Mouse (Mus musculus) fibroblast of lung, adult 2 months (primary cell): ENCODE results near the gene Olfr153.
"Not testable (repeated sequence)": the region's sequence is repeated elsewhere in the genome, so short reads cannot be mapped to it uniquely, and the experiment has no call there.

ENCODE experiments used
- DNase-seq: peaks from one replicate; pipeline ENCODE4 v3.0.0-alpha.2; 2011; ENCODE audit warnings: low read depth

The Olfr153 gene

GRCm38 (mm10) chr2:87531496-87531895 lies at the start of gene Olfr153:
TSS of gene Olfr153 (plus strand) at chr2:87531796.
- DNase-seq, result no peak

- no peak for DNase-seq
Measured at GRCm38 (mm10) chr2:87482276-87482675, 49.3 kb upstream of the Olfr153 start.

GRCm38 (mm10) chr2:87496993-87497392 lies 34.6 kb upstream of the Olfr153 start, which contains the start of gene Pramel7:
TSS of gene Pramel7 (minus strand) at chr2:87497093.
- DNase-seq, result not testable (repeated sequence)

- DNase-seq, result no peak
Measured at GRCm38 (mm10) chr2:87506265-87506664, 25.3 kb upstream of the Olfr153 start, which contains the start of gene Pramel6. TSS of gene Pramel6 (plus strand) at chr2:87506565.

- DNase-seq, result no peak
Measured at GRCm38 (mm10) chr2:87515046-87515445, 16.6 kb upstream of the Olfr153 start.

GRCm38 (mm10) chr2:87515457-87516060 lies 16.0 kb upstream of the Olfr153 start:
- no peak for DNase-seq

GRCm38 (mm10) chr2:87516581-87516980 lies 15.0 kb upstream of the Olfr153 start:
- DNase-seq, result no peak

GRCm38 (mm10) chr2:87520651-87521050 lies 10.9 kb upstream of the Olfr153 start:
- no peak for DNase-seq

GRCm38 (mm10) chr2:87525899-87526616 lies 5.5 kb upstream of the Olfr153 start:
- not testable (repeated sequence) for DNase-seq

GRCm38 (mm10) chr2:87534826-87535225 lies 3.2 kb downstream of the Olfr153 start:
- DNase-seq, result no peak

GRCm38 (mm10) chr2:87545442-87545841 lies 13.8 kb downstream of the Olfr153 start, which contains the start of gene Olfr1128:
TSS of gene Olfr1128 (minus strand) at chr2:87545542.
- DNase-seq, result no peak

- DNase-seq, result not testable (repeated sequence)
Measured at GRCm38 (mm10) chr2:87573602-87574001, 42.0 kb downstream of the Olfr153 start, which contains the start of gene Olfr1129. TSS of gene Olfr1129 (plus strand) at chr2:87573902.
